Mouse (Mus musculus): Measurements from ENCODE around the gene Rcn3.
A peak's percentile ranks its signal among the peaks of the same experiment; 100 is the strongest.

The Rcn3 gene

GRCm38 (mm10) chr7:45069671-45070070 is 22.4 kb downstream of the Rcn3 start:
- no peak for DNase-seq

DNA sequence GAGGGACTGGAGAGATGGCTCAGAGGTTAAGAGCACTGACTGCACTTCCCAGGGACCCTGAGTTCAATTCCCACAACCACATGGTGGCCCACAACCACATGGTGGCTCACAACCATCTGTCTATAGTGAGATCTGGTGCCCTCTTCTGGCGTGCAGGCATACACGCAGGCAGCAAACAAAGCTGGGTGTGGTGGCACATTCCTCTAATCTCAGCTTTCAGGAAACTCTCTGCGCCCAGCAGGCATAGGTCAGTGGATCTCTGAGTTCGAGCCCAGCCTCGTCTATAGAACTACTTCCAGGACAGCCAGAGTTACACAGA is 24.1 kb downstream of the Rcn3 start:
- DNase-seq, result peak; percentile 58

DNA sequence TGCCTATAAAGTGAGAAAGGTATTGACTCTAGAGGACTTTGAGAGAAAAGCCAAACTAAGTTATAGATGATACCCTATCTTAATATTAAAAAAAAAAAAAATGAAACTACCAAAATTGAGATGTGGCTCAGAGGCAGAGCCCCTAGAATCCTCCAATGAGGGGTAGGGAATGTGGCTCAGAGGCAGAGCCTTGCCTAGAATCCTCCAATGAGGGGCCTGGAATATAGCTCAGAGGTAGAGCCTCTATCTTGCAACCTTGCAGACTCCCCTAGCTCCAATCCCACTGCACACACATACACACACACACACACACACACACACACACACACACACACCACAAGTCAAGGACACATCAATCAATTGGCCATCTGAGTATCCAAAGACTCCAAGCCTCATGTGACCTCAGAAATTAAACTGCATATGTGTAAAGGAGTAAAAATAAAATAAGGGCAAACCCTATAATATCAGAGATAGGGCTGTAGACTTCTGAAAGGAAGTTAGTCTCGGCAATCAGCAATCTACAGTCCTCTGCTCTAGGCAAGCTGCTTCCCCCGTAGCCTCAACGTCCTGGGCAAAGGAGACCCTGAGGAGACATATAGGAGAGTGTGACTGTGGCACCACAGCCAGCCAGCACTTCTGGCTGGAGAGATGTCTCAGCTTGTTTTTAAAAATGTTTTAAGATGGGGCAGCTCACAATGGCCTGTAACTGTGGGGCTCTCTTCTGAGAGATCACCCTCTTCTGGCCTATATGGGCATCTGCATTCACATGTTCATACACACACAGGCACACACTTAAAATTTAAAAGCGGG is 24.6 kb downstream of the Rcn3 start:
- DNase-seq, result no peak

GRCm38 (mm10) chr7:45062239-45062835 is 29.7 kb downstream of the Rcn3 start, which contains the start of the genes Nosip and Prrg2:
TSS of gene Nosip (plus strand) at chr7:45062429.
TSS of gene Prrg2 (minus strand) at chr7:45062677.
- DNase-seq, result peak; percentile 95

DNA sequence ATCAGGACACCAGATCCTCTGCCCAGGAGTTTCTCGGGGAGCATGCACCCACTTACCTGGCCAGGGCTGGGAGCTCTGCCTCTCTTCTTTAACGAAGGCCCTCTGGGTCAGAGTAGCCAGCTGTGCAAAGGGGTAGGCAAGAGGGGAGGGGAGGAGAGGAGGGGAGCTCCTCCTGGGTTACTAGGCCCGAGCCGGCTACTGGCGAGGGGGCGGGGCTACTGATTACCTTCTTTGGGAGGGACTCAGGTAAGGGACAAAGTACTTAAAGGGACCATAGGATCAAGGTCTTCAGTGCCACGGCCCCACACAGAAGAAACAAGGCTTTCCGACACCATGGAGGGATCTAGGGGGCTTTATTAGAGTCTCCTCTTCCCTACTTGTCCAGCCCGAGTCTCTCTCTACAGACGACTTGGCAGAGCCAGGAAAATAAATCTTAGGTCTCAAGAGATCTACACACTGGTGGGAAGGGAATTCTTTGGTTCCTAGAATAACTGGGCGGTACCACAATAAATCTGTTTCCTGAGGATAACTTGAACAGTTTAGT is 30.4 kb downstream of the Rcn3 start:
- peak; percentile 64 for DNase-seq

- no peak for DNase-seq
These were observed 31.3 kb downstream of the Rcn3 start for GRCm38 (mm10) chr7:45060632-45061122.

DNA sequence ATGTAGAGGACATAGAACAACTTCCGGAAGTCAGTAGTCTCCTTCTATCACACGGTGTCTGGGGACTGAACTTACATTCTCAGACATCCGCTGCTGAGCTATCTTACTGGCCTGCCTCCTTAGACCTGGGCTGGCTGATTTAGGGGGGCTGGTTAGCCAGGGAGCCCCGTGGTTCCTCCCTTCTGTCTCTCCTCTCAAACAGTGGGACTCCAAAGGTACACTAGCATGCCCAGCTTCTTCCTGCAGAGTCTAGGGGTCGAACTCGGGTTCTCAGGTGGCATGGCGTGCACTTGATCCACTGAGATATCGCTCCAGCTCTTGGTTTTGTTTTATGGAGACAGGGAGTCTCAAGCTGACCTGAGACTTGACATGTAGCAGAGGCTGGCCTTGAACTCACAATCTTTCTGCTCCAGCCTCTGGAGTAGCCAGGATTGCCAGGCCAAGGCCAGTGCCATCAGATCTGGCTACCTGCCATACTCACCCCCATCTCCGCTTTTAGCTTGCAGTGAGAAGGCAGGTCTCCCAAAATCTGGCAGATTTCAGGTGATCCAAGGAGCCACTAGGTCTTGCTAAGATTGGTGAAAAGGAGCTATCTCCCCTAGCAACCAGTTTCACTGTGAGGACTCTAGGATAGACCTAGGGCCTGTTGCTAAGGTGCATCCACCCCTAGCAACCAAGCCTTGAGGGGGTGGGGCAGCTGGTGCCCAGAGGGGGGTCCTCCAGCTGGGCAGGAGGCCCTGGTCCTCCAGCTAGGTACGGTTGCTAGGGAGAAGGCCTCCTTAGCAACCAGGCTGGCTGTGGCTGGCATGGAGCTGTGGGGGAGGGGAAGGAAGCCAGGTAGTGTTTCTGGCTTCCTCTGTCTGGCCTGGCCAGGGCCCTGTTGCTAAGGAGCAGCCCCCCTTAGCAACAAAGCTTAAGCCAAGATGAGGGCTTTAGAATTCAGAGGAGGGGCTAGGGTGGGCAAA is 33.1 kb downstream of the Rcn3 start:
- DNase-seq, result no peak

- DNase-seq, result no peak
These were observed 35.1 kb downstream of the Rcn3 start for GRCm38 (mm10) chr7:45056972-45057348.

DNA sequence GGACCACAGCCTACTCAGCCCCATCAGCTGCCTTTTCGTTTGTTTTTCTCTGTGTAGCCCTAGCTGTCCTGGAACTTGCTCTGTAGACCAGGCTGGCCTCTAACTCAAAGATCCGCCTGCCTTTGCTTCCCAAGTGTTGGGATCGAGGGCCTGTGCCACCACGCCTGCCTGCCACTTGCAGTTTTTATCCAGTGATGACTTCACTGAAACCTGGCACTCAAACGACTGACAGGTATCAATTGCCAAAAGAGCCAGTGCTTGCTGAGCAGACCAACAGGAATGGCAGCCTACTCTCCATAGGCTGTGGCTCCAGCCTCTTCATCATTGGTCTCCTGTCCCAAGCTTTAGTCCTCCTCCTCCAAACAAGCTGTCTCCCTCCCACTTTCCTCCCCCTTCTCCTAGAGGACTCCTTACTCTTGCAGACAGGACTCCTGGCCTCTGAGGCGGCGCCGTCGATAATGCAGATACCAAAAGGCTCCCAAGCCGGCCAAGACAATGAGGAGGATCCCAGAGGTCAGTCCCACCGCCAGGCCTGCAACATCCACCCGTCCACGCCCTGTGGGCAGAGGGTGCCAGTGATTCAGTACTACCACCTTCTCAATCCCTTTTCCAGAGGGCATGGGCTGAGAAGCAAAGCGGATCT is 35.6 kb downstream of the Rcn3 start:
- DNase-seq, result no peak

DNA sequence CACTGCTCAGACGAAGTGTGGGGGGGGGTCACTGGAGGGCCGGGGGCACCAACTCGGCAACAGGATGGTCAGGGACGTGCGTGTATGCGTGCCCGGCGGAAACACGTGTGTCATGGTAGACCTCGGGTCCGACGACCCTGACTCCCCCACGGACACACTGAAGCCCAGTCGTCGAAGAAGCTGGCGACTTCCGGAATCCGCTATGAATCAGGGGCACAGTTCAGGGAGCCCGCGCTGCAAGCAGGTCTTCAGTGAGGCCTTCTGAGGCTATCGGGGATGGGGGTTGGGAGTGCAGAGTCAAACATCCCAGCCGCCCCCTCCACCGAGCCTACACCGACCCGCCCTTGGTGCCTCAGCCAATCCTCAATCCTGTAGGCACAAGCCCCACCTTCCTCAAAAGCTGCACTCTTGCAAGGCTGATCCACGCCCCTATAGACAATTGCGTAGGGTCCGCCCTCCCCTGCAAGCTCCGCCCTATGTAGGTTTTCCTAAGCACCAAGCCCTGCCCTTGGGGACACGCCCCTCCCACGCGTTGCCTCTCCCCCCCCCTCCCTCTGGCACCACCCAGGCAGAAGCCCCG is 38.0 kb downstream of the Rcn3 start:
- DNase-seq, result peak; percentile 93

DNA sequence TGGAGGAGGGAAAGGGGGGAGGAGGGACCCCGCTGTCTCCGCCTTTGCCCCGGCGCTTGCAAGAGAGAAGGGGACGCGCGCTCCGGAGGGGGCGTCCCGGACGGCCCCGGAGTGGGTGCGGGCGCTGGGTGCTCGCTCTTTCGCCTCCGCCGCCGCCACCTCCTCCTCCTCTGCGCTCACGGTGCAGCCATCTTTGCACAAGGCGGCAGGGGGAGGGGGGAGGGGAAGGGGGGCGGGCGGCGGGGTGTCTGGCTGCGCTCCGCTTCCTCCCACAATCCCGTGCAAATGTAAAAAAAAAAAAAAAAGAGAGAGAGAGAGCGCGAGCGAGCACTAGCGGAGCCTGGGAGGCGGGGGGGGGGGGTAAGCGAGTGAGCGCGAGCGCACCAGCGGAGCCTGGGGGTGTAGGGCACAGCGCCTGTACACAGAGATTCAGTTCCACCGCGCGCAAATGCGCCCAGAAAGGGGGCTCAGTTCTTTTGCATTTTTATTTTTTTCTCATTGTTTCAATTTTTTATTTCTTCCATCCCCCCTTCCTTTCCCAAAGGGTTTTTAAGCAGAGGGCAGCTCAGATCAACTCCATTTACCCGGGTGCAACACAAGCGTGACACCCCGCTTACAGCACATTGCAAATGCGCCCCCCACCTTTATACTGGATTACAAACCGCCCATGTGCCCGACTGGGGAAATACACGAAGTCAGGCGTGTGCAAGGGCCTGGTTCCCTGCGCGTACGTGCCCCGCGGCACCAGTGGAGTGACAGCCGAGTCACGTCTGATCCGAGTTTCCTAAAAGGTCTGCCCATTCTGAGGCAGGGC is 38.7 kb downstream of the Rcn3 start:
- DNase-seq, result peak; percentile 73

DNA sequence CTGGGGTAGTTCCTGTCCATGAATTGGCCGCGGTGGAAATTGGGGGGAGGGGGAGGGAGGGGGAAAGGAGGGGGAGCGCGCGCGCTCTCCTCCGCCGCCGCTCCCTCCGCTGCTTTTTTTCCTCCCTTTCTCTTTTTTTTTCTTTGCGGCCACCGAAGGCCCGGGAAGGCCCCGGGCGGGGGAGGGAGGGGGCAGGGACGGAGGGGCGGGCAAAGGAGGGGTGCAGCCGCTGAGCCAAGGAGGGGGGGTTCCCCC is 39.2 kb downstream of the Rcn3 start, which contains the start of gene Prr12:
Gene Prr12, minus strand, starts transcription at position 20 of the 255 bp plus-strand sequence.
- DNase-seq, result no peak

GRCm38 (mm10) chr7:45052181-45052861 is 39.7 kb downstream of the Rcn3 start:
- DNase-seq, result peak; percentile 35

DNA sequence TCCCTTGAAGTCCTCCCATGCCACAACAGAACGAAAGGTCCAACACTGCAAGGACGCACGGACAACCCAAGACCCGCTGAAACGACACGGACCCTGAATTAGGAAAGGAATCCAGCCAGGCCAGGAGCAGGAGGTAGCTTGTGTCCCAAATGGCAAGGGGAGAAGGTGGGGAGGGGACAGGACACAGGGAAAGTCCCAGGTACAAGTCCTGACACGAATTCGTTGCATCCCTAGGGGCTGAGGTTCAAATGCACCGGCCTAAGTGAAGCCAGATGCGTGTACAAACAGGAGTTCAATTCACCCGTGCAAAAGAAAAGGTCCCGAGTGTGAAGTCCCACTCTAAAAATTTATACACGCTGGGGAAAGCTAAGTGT is 40.4 kb downstream of the Rcn3 start:
- no peak for DNase-seq

DNA sequence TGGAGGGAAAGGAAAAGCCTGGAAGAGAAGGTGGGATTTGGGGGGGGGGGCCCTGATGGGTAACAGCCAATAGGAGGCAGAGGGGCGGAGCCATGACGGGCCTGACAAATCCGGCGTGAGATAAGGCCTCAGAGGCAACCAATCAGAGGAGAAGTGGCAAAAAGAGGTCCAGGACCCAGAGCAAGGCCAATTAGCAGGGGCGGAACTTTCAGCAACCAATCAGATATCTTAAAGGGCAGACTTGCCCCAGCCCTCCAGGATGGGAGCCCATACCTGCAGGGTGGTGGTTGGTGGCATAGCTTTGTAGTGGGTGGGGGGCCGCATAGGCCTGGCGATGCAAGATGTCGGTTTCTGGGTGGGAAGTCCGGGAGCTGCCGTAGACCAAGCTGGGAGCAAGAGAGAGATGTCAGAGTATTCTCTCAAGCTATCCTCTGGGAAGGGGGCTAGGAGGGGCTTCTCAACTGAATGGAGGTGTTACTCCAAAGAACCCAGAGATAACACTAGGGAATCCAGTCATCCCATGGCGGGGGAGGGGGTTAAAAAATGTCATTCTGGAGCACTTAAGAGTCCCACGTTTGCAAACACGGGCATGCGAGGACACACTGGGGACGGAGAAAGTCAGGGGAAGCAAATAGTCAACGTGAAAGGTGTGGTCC is 40.9 kb downstream of the Rcn3 start:
- DNase-seq, result peak; percentile 58

- DNase-seq, result no peak
These were observed 42.9 kb downstream of the Rcn3 start for GRCm38 (mm10) chr7:45048923-45049657.

- DNase-seq, result no peak
These were observed 43.8 kb downstream of the Rcn3 start for GRCm38 (mm10) chr7:45048001-45048890.

GRCm38 (mm10) chr7:45047491-45047890 is 44.5 kb downstream of the Rcn3 start:
- no peak for DNase-seq
